Mouse (Mus musculus) ES-E14 (cell line): Measurements from ENCODE around the gene Ntmt1.

Source experiments
- HCFC1 ChIP-seq: IDR thresholded peaks from 2 replicates; pipeline ENCODE4 v1.6.1; 2012; ENCODE audit warnings: low read length, inconsistent platforms, borderline replicate concordance; ENCODE audit not compliant: insufficient read depth
- ZNF384 ChIP-seq: IDR thresholded peaks from 2 replicates; pipeline ENCODE4 v1.6.1; 2012; ENCODE audit warnings: low read depth, low read length, inconsistent platforms

GRCm38 (mm10) chr2:30846723-30847122 lies 39.1 kb downstream of the Ntmt1 start:
- TF ChIP-seq HCFC1 (no peak), ZNF384 (no peak)
